Mouse (Mus musculus) embryonic facial prominence, embryonic 13.5 days (tissue): ENCODE measurements around the gene Fxyd4. TPM values are rescaled to one million over a fixed set of nuclear protein-coding genes. Genes with fewer than 3 reads are reported as not detected.

Source experiments
- microRNA-seq: library from miRNA; unstranded; fragments of <30 nt; microRNA quantifications from one replicate; pipeline ENCODE4, GENCODE M21; 2016
- polyA plus RNA-seq: library from polyadenylated mRNA; unstranded; fragments of >200 nt; fragmentation: Nextera tagmentation; extraction: Ambion mirVana; gene quantifications from 2 replicates; pipeline ENCODE4 v1.2.1, GENCODE M21; 2015

The Fxyd4 gene
- polyA plus RNA-seq, 1 experiment from 2014 or later = 2.4 TPM

Small RNA genes lying within 50 kb of the gene (microRNA-seq; reads per million reads assigned to microRNA genes)
- gene Gm25535 = not detected

Other genes starting within 250 kb of the Fxyd4 start
- 167 and 180 TPM in 2 replicates for gene Zfp637, start 96.5 kb downstream of the Fxyd4 start, polyA plus RNA-seq
- 15.5 and 17.1 TPM in 2 replicates for gene Zfp239, start 75.6 kb downstream of the Fxyd4 start, polyA plus RNA-seq
- gene Hnrnpf, start 37.4 kb downstream of the Fxyd4 start, polyA plus RNA-seq = 612 and 649 TPM in 2 replicates
- gene Rasgef1a, start 73.7 kb upstream of the Fxyd4 start, polyA plus RNA-seq = 0.10 TPM in 1 of 2 replicates, not detected in the other
- gene Csgalnact2, start 201.4 kb upstream of the Fxyd4 start, polyA plus RNA-seq = 14.7 and 16.1 TPM in 2 replicates